Mouse (Mus musculus) heart, adult 11 months (tissue): ENCODE data around the gene Cldn34a.
"Not testable (repeated sequence)": the region's sequence is repeated elsewhere in the genome, so short reads cannot be mapped to it uniquely, and the experiment has no call there.

Experiments
- DNase-seq: peaks from one replicate; pipeline ENCODE4 v3.0.0; 2022

Cldn34a gene

DNA sequence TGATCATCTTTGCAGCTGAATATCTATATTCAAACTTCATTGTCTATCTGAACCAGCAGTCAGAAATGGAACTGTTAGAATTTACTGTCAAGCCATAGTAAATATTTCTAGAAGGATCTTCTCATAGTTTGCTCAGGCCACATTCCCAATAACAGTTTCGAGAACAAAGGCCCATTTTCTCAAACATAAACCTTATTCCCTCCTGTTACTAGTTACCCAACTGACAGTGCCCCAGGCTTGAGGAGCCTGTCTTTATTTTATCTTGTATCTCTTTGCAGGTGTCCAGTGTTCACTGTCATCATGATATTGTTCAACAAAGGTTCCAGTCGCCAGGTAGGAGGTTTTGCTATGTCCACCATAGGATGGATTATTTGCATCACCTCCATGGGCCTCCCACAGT is at the start of gene Cldn34a:
Gene Cldn34a (plus strand): TSS at position 301 of the 400 bp plus-strand sequence.
- DNase-seq: no peak

DNA sequence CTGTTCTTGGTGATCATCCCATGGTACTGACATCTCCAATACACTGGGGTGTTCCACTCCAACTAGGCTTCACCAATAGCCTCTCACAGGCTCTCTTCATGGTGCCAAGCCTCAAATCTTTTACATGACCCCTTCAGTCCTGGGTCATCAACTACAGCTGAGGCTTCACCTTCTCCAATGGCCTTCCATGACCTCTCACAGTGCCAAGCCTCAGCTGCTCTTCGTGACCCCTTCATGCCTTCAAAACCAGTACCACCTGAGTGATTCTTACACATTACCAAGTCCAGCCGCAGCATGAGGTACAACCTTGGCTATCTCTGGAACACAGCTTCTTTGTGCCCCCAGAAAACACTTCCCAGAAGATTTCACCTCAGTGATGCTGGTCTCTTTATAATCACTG is 44.5 kb upstream of the Cldn34a start:
- DNase-seq: not testable (repeated sequence)

DNA sequence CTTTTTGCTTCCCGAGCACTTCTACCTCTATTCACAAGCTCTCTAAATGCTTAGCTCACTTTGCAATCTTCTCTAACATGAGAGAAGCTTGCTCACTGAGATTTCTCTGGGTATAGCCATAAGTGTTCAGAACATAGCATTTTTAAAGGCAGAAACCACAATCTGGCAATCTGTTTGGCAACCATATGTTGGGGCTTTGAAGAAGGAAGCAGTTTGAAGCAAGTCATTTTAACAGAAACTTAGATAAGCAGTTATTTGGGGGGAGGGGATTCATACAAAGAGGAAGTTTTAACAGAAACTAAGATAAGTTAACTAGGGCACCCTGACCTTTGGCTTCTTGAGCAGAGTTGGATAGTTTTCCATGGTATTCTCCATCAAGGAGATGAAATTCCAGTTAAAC is 17.4 kb upstream of the Cldn34a start:
- no peak for DNase-seq

DNA sequence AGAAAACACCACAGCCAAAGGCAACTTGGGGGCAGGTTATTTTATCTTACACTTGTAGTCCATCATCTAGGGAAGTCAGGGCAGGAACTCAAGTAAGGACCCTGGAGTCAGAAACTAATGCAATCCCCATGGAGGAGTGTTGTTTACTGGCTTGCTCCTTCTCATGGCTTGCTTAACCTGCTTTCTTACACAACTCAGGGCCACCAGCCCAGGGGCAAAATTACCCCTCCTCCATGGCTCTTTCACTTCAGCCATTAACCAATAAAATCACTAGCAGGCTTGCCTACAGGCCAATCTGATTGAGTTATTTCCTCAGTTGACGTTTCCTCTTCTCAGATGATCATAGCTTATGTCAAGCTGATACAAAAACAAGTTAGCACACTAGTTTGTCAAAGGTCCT is 15.0 kb upstream of the Cldn34a start:
- no peak for DNase-seq

DNA sequence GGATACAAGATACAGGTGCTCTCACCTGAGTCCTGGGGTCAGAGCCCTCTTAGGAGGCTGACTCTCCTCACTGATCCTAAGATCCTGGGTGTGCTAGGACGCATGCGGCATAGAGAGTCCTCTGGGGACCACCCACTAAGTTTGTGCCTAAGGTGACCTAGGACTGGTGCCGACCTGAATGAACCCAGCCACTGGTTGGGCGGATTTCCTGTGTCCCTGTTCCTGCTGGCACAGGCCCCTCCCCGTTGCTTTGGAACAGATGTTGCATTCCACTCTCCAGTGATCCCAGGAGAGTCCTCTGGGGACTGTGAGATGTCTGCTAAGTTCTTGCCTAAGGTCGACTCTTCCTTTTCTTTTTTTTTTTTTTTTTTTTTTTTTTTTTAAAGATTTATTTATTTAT is 5.7 kb upstream of the Cldn34a start:
- DNase-seq: no peak
